Mouse (Mus musculus): ENCODE data around the gene Rims4. TPM values are rescaled to one million over a fixed set of nuclear protein-coding genes. Genes with fewer than 3 reads are reported as not detected.

The Rims4 gene
- polyA plus RNA-seq (2012; rRNA removed): 0.04 TPM in 2 replicates

GRCm38 (mm10) chr2:163918317-163919258 is at the start of gene Rims4:
Rims4 (minus strand) TSS chr2:163918683.
- no peak for DNase-seq (ENCODE audit: low spot score)

DNA sequence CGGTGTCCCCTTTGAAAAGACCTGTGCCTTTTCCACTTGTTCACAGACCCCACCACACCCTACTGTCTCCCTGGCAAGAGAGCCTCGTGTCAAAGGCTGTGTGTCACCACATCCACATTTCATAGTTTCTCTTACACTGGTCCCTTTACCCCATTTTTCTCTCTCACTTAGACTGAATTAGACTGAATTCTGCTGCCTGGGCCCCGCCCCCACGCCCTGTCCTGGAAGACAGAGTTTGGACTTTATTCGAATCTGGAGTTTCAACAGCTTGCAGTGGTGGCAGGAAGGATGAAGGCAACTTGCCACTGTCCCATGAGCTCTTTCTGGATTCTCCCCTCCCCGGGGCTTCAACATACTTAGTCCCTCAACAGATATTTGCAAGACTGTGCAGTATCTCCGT is 47.2 kb upstream of the Rims4 start:
- DNase-seq (ENCODE audit: low spot score): no peak

DNA sequence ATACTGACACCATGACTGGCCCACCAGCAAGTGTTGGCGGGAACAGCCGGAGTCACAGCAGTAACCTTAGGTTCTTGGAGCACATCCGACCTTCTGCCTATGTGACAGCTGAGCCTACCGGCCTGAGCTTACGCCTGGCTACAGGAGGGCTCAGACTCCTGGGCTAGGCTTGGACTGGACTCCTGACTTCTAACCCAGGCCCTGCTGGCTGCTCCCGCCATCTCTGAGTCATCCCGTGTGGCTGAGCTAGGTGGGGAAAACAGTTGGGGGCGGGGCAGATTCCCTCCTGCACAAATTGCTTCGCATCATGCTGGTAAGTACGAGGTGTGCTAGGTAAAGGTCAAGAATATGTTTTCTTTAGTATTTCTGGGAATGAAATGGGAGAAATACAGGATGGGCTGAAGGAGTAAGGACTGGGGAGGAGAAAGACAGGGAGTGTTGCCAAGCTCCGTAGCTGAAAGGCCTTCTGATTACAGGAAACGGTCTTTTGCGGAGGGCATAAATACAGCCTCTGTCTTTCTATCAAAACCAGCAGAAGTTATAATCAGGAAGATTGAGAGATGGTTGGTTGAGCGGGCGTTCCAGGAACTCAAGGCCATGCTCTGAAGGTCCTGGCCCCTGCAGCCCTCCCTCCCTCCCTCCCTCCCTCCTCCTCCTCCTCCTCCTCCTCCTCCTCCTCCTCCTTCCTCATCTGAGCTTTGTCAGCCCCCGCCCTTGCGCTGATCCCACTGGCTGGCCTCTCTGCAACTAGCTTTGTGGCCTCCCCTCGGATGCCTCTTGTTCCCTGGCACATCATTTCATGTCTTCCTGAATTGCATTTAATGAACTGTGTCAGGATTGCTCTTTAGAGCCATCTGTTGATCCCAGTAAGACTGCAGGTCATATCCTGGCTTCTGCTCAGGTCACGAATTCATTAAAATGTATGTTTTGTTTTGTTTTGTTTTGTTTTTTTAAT is 46.4 kb upstream of the Rims4 start:
- no peak for DNase-seq (ENCODE audit: low spot score)

DNA sequence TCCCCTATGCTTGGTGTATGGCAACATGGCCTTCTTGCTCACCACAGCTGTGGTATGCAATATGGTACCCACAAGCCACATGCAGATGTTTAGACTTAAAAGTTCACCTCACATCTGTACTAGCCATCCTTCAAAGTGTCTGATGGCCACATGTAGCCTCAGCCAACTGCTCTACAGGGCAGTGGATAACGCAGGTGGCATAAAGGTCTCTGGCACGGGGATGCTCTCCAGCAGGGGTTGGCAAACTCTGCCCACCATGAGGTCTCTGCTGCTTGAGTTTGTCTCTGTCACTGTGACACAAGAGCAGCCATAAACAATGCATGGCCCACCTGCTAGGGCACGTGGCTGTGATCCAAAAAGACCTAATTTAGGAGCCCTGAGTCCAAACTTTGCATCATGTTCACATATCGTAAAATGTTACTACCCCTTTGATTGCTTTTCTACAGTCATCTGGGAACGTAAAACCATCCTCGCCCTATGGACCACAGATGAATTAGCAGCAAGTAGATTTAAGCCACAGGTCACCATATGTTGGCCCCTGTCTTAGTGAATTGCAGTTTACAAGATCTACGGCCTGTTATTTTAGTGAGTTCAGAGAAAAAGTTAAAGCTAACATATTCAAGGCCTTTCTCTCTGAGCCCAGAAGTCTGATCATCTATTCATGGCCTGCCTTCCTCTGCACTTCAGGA is 35.3 kb upstream of the Rims4 start:
- no peak for DNase-seq (ENCODE audit: low spot score)

DNA sequence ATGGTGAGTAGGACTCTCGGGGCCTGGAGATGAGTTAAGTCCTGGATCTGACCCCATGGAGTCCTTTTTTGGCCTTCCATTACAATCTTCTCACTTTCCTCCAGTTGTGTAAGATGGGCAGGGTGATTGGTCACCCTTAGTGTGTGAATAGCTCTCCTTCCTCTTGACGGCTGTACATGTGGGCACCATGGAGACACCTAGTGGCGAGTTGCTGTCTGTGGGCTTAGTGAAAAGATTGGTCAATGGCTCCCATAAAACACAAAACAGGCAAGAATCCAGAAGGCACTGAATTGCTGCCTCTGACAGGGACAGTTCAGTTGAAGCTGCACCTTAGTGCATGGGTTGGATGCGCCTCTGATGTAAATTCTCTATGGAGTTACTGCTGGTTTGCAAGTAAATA is 33.3 kb upstream of the Rims4 start:
- no peak for DNase-seq (ENCODE audit: low spot score)

- DNase-seq (ENCODE audit: low spot score): no peak
Measured at GRCm38 (mm10) chr2:163947976-163948375, 29.5 kb upstream of the Rims4 start.

GRCm38 (mm10) chr2:163946221-163946620 is 27.7 kb upstream of the Rims4 start:
- DNase-seq (ENCODE audit: low spot score): no peak

- DNase-seq (ENCODE audit: low spot score): no peak
Measured at GRCm38 (mm10) chr2:163944511-163944910, 26.0 kb upstream of the Rims4 start.

- no peak for DNase-seq (ENCODE audit: low spot score)
Measured at GRCm38 (mm10) chr2:163943056-163943455, 24.6 kb upstream of the Rims4 start.

GRCm38 (mm10) chr2:163939522-163939921 is 21.0 kb upstream of the Rims4 start:
- DNase-seq (ENCODE audit: low spot score): no peak

GRCm38 (mm10) chr2:163932151-163932550 is 13.7 kb upstream of the Rims4 start:
- no peak for DNase-seq (ENCODE audit: low spot score)

GRCm38 (mm10) chr2:163928464-163929200 is 10.1 kb upstream of the Rims4 start:
- DNase-seq (ENCODE audit: low spot score): no peak

GRCm38 (mm10) chr2:163925044-163925443 is 6.6 kb upstream of the Rims4 start:
- DNase-seq (ENCODE audit: low spot score): no peak

GRCm38 (mm10) chr2:163924531-163924930 is 6.0 kb upstream of the Rims4 start:
- DNase-seq (ENCODE audit: low spot score): no peak

- DNase-seq (ENCODE audit: low spot score): no peak
Measured at GRCm38 (mm10) chr2:163923113-163923512, 4.6 kb upstream of the Rims4 start.

- no peak for DNase-seq (ENCODE audit: low spot score)
Measured at GRCm38 (mm10) chr2:163919581-163919980, 1.1 kb upstream of the Rims4 start.

DNA sequence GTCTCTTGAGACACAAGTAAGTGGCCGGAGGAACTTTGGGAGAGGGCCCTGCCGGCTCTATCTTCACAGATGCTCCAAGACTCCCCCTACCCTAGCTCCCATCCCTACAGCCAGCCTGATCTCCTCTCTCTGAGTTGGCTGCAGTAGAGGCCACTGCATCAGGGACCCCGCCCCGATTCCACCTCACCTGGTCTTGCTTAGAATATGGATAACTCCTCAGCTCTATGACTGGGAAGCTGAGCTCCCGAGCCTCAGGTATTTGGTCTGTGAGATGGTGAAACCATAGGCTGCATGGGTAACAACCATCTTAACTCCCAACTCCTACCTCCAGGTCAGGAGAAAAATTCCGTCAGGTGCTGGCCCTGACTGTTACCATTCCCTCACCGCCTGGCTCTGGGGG is 1.8 kb downstream of the Rims4 start:
- DNase-seq (ENCODE audit: low spot score): no peak

- no peak for DNase-seq (ENCODE audit: low spot score)
Measured at GRCm38 (mm10) chr2:163915294-163915791, 3.1 kb downstream of the Rims4 start.

DNA sequence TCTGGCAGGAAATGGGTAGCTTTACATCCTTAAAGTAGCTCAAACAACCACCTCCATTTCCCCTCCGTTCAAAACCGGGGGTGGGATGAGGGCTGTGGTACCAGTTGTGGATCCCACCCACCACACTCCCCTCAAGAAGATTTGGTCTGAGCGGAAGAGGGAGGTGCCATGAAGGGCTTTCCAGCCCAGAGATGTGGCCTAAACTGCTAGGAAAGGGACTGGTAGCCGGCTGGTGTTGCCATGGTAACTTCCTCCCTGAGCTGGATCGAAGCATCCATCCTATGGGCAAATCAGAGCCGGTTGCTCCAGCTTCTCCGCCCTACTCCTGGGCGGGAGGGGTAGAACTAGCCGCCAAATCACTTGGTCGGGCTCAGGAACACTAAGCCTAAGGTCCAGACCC is 4.4 kb downstream of the Rims4 start:
- DNase-seq (ENCODE audit: low spot score): no peak

DNA sequence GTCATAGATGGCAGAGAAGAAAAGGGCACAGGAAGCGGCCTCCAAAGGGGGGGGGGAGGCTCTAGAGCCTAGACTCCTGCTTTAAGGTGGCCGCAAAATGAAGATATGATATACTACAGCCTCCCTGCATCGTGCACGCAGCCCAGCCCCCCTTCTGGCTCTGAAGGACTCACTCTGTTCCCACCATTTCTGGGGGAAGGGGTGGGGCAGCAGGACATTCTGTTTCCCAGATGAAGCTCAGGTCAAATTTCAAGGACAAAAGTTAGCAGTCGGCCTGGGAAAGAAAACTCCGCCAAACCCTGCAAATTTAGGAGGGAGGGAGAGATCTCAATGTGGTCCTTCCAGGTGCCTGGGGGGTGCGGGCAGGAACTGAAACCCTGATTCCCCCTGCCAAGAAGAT is 4.8 kb downstream of the Rims4 start:
- no peak for DNase-seq (ENCODE audit: low spot score)
